Comparison of ENCODE assay signal across 8 mouse cellular contexts in the genomic region with DNA sequence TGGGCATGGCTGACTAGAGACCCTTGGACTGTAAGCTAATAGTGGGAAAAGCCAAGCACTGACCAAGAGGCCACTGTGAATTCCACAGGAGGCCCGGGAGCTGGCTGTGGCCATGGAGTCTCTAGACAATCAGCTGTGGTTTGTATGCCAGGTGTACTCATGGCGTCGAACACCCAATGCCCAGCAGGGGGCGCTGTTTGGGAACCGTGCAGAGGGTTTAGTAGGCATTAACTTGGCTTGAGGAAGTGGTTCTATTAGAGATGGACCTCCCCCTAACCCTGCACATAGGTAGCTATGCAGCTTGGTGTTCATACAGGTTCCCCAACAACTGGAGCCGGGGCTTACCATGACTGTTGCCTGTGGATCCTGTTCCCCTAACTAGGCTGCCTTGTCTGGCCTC. TPM values are rescaled to one million over a fixed set of nuclear protein-coding genes. Genes with fewer than 3 reads are reported as not detected.
DNase-seq lines count a peak whose midpoint lies in the region; ATAC-seq and TF ChIP-seq lines count a peak whose summit lies in the region.

No protein-coding gene starts in this region.

- no peak overlapping the region for H3K27ac ChIP-seq in thymus, adult 2 months (ENCODE audit: control insufficient read depth, insufficient read depth, low read length)

- no peak for TF ChIP-seq POLR2A in thymus, adult 2 months (IDR thresholded peaks at IDR 0.05; ENCODE audit: control insufficient read depth, extremely low read depth, insufficient read depth, low read length, poor library complexity)

- H3K4me3 ChIP-seq in thymus, adult 2 months (ENCODE audit: control insufficient read depth, insufficient read depth, low read length): no peak overlapping the region

- H3K4me1 ChIP-seq in thymus, adult 2 months (replicated peaks; ENCODE audit: control insufficient read depth, insufficient read depth, low read length): no peaks in the 10 kb centered on the region

- ATAC-seq in common myeloid progenitor, adult 5-6 weeks (replicated peaks; ENCODE audit: low read depth, poor library complexity, severe bottlenecking): peak; percentile 77

- intact Hi-C loops in gastrocnemius, postnatal 36 days (cut with DNase I): no loop called here

- no peaks in the 10 kb centered on the region for H3K36me3 ChIP-seq in thymus, adult 2 months (ENCODE audit: control insufficient read depth, insufficient read depth, low read length)

- H3K27me3 ChIP-seq in thymus, adult 2 months (ENCODE audit: control insufficient read depth, insufficient read depth, low read length): no peaks in the 10 kb centered on the region

- 53% methylated on average over 6 of the region's 6 CpGs for WGBS in thymus, adult 2 months

- DNase-seq in gastrocnemius, adult 18-20 months (ENCODE audit: low spot score): peak; percentile 12
- no peak for DNase-seq in gastrocnemius, postnatal 36 days
- peak; percentile 53 to 54 for DNase-seq in CD8-positive naive resting alpha-beta T cell, adult 2 months (ENCODE audit: low read depth in 2 of 2, low spot score in 2 of 2)
- peak; percentile 50 for DNase-seq in lung, postnatal 14 days
- peak; percentile 48 for DNase-seq in thymus, adult 2 months
- DNase-seq in layer of hippocampus, postnatal 10 days (ENCODE audit: low spot score in 2 of 2): no peak
- no peak for DNase-seq in right cerebral cortex, postnatal 25 days

- TF ChIP-seq CTCF in thymus, adult 2 months (IDR thresholded peaks at IDR 0.05; ENCODE audit: borderline replicate concordance, control insufficient read depth, extremely low read depth, insufficient read depth, low read length, poor library complexity): peak; percentile 70; the same call in 1 of the 2 replicates

RNA-seq across cellular contexts. Expression of a gene that starts 17.7 kb away (rescaled TPM):
- total RNA-seq in gastrocnemius, adult 18-20 months (2021): under 1 TPM; 0.50 to 0.90 TPM
- under 1 TPM in 1 of 2 experiments, not detected in 1; 0.35 TPM for total RNA-seq in gastrocnemius, postnatal 36 days (2021)
- 20.3 and 28.0 TPM in 2 replicates for total RNA-seq in common myeloid progenitor, adult 5-6 weeks (2017)
- polyA plus RNA-seq in thymus, adult 2 months (2012; rRNA removed): 3.2 and 3.5 TPM in 2 replicates
- under 1 TPM in 1 of 2 experiments, not detected in 1; 0.25 TPM for total RNA-seq in layer of hippocampus, postnatal 10 days (2021)

RNA-seq across cellular contexts. Expression of a gene that starts 18.2 kb away (rescaled TPM):
- 1 to 10 TPM in 1 of 2 experiments, not detected in 1; 2.1 TPM for total RNA-seq in gastrocnemius, adult 18-20 months (2021)
- not detected for total RNA-seq in gastrocnemius, postnatal 36 days (2021)
- not detected in 2 replicates for total RNA-seq in common myeloid progenitor, adult 5-6 weeks (2017)
- 11.9 and 18.3 TPM in 2 replicates for polyA plus RNA-seq in thymus, adult 2 months (2012; rRNA removed)
- not detected for total RNA-seq in layer of hippocampus, postnatal 10 days (2021)

RNA-seq across cellular contexts. Expression of a gene that starts 42.4 kb away (rescaled TPM):
- under 1 TPM; 0.46 to 0.97 TPM for total RNA-seq in gastrocnemius, adult 18-20 months (2021)
- total RNA-seq in gastrocnemius, postnatal 36 days (2021): under 1 TPM in 1 of 2 experiments, not detected in 1; 0.56 TPM
- 4.2 TPM in 1 of 2 replicates, not detected in the other for total RNA-seq in common myeloid progenitor, adult 5-6 weeks (2017)
- polyA plus RNA-seq in thymus, adult 2 months (2012; rRNA removed): 26.3 and 35.6 TPM in 2 replicates
- total RNA-seq in layer of hippocampus, postnatal 10 days (2021): 1 to 10 TPM; 1.2 to 1.5 TPM

RNA-seq across cellular contexts. Expression of a gene that starts 50.1 kb away (rescaled TPM):
- total RNA-seq in gastrocnemius, adult 18-20 months (2021): not detected
- not detected for total RNA-seq in gastrocnemius, postnatal 36 days (2021)
- total RNA-seq in common myeloid progenitor, adult 5-6 weeks (2017): not detected in 2 replicates
- polyA plus RNA-seq in thymus, adult 2 months (2012; rRNA removed): 0.13 TPM in 1 of 2 replicates, not detected in the other
- not detected for total RNA-seq in layer of hippocampus, postnatal 10 days (2021)

RNA-seq across cellular contexts. Expression of a gene that starts 54.7 kb away (rescaled TPM):
- 1 to 10 TPM; 2.8 to 4.9 TPM for total RNA-seq in gastrocnemius, adult 18-20 months (2021)
- total RNA-seq in gastrocnemius, postnatal 36 days (2021): 1 to 10 TPM; 1.7 to 3.9 TPM
- 0.78 TPM in 1 of 2 replicates, not detected in the other for total RNA-seq in common myeloid progenitor, adult 5-6 weeks (2017)
- 3.4 and 4.1 TPM in 2 replicates for polyA plus RNA-seq in thymus, adult 2 months (2012; rRNA removed)
- total RNA-seq in layer of hippocampus, postnatal 10 days (2021): 10 to 100 TPM in 1 of 2 experiments, 1 to 10 TPM in 1; 7.7 to 10.4 TPM

Comparison
In these comparisons a context has a peak if more than half of its experiments do, and no peak if none do; other contexts are left out.
1. DNase-seq: peak in gastrocnemius, adult 18-20 months (single experiment), CD8-positive naive resting alpha-beta T cell, adult 2 months (2 of 2), lung, postnatal 14 days (single experiment) and thymus, adult 2 months (single experiment); none in gastrocnemius, postnatal 36 days (0 of 2), layer of hippocampus, postnatal 10 days (0 of 2) and right cerebral cortex, postnatal 25 days (single experiment).
2. RNA of a gene that starts 17.7 kb away (total RNA-seq): 20.3 to 28.0 TPM in common myeloid progenitor, adult 5-6 weeks; 0.50 to 0.90 TPM in gastrocnemius, adult 18-20 months, 0.35 TPM in gastrocnemius, postnatal 36 days and 0.25 TPM in layer of hippocampus, postnatal 10 days; every median in the first group is over 10 times any median in the second.